Mouse (Mus musculus): ENCODE data around the gene Tiparp. TPM values are rescaled to one million over a fixed set of nuclear protein-coding genes. Genes with fewer than 3 reads are reported as not detected.

Gene Tiparp
- 18.0 and 20.9 TPM in 2 replicates for polyA plus RNA-seq (2014; fragmentation: Nextera tagmentation; extraction: Ambion mirVana)

- peak; percentile 94 for DNase-seq (ENCODE audit: low spot score)
- Histone ChIP-seq H3K27ac (ENCODE audit: low read depth, low read length) (peak within 1 kb of the TSS; percentile 90), H3K4me1 (replicated peaks; ENCODE audit: control insufficient read depth, insufficient read depth, low read length) (no peaks in the 10 kb centered on the region; the same call in 1 of the 2 replicates), H3K36me3 (ENCODE audit: control insufficient read depth, insufficient read depth, low read length) (no peaks in the 10 kb centered on the region), H3K4me3 (ENCODE audit: low read depth, low read length) (peak within 1 kb of the TSS; percentile 88), H3K27me3 (replicated peaks; ENCODE audit: control insufficient read depth, insufficient read depth, low read length) (no peaks in the 10 kb centered on the region), H3K9ac (ENCODE audit: low read depth, low read length) (peak within 1 kb of the TSS; percentile 90), H3K9me3 (ENCODE audit: control insufficient read depth, low read length) (no peaks in the 10 kb centered on the region), H3K4me2 (peak within 1 kb of the TSS; percentile 81)
- peak; percentile 95 for ATAC-seq (replicated peaks; ENCODE audit: low FRiP score)
- 1% methylated on average over 95 of the region's 109 CpGs for WGBS
Measured at GRCm38 (mm10) chr3:65527691-65528601, at the start of gene Tiparp. Gene Tiparp, plus strand, starts transcription at chr3:65528410.

- no peaks in the 10 kb centered on the region for H3K4me1 ChIP-seq (replicated peaks; ENCODE audit: control insufficient read depth, insufficient read depth, low read length)
- H3K4me2 ChIP-seq = no peak overlapping the region
- no peaks in the 10 kb centered on the region for H3K9me3 ChIP-seq (ENCODE audit: control insufficient read depth, low read length)
- H3K27ac ChIP-seq (ENCODE audit: low read depth, low read length) = no peak overlapping the region
- DNase-seq (ENCODE audit: low spot score) = no peak
- H3K27me3 ChIP-seq (replicated peaks; ENCODE audit: control insufficient read depth, insufficient read depth, low read length) = no peaks in the 10 kb centered on the region
- H3K4me3 ChIP-seq (ENCODE audit: low read depth, low read length) = no peak overlapping the region
- no peak overlapping the region for H3K9ac ChIP-seq (ENCODE audit: low read depth, low read length)
- no peaks in the 10 kb centered on the region for H3K36me3 ChIP-seq (ENCODE audit: control insufficient read depth, insufficient read depth, low read length)
- ATAC-seq (replicated peaks; ENCODE audit: low FRiP score) = no peak
- WGBS = 67% methylated on average over 6 of the region's 6 CpGs
Measured at GRCm38 (mm10) chr3:65480676-65481075, 47.5 kb upstream of the Tiparp start.

- no peaks in the 10 kb centered on the region for H3K27me3 ChIP-seq (replicated peaks; ENCODE audit: control insufficient read depth, insufficient read depth, low read length)
- no peaks in the 10 kb centered on the region for H3K9me3 ChIP-seq (ENCODE audit: control insufficient read depth, low read length)
- no peak overlapping the region for H3K4me3 ChIP-seq (ENCODE audit: low read depth, low read length)
- H3K9ac ChIP-seq (ENCODE audit: low read depth, low read length) = no peak overlapping the region
- H3K4me1 ChIP-seq (replicated peaks; ENCODE audit: control insufficient read depth, insufficient read depth, low read length) = no peaks in the 10 kb centered on the region
- WGBS = 71% methylated on average over 1 of the region's 1 CpGs
- DNase-seq (ENCODE audit: low spot score) (no peak), ATAC-seq (replicated peaks; ENCODE audit: low FRiP score) (no peak)
- no peak overlapping the region for H3K4me2 ChIP-seq
- no peak overlapping the region for H3K27ac ChIP-seq (ENCODE audit: low read depth, low read length)
- no peaks in the 10 kb centered on the region for H3K36me3 ChIP-seq (ENCODE audit: control insufficient read depth, insufficient read depth, low read length)
Measured at GRCm38 (mm10) chr3:65482266-65482665, 45.9 kb upstream of the Tiparp start.

DNA sequence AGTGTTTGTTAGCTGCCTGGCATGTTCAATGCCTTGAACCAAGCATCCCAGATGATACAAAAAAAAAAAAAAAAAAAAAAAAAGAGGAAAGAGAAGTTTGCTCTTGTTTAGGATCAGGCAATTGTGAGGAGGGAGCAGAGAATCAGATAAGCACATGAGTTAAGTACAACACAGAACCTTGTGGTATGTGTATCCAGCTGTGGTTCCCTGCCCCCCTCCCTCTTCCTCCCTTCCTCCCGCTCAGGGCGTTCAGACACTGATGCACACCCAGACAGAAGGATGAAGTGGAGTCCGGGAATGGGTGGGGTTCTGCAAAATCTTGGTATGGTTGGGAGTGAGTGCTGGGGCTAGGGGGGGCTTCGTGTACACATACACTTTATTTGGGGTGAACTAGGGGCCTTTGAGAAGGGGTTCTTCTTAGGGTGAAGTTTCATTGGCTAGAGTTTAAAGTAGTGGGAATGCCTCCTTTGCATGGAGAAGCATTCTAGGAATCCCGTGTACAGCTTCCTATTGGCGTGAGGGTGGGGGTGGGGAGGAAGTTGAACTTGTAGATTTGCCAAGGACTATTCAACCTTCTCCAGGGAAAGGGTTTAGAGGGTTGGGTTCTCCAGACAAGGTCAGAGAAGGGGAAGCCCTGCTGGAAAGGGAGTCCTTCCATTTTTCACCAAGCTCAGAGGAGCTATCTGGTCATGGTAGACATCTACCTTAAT lies 45.4 kb upstream of the Tiparp start:
- no peaks in the 10 kb centered on the region for H3K9me3 ChIP-seq (ENCODE audit: control insufficient read depth, low read length)
- no peak overlapping the region for H3K27ac ChIP-seq (ENCODE audit: low read depth, low read length)
- H3K27me3 ChIP-seq (replicated peaks; ENCODE audit: control insufficient read depth, insufficient read depth, low read length) = no peaks in the 10 kb centered on the region
- H3K4me2 ChIP-seq = no peak overlapping the region
- DNase-seq (ENCODE audit: low spot score) (no peak), ATAC-seq (replicated peaks; ENCODE audit: low FRiP score) (no peak; the same call in 1 of the 2 replicates)
- H3K9ac ChIP-seq (ENCODE audit: low read depth, low read length) = no peak overlapping the region
- WGBS = 41% methylated on average over 6 of the region's 6 CpGs
- H3K36me3 ChIP-seq (ENCODE audit: control insufficient read depth, insufficient read depth, low read length) = no peaks in the 10 kb centered on the region
- no peaks in the 10 kb centered on the region for H3K4me1 ChIP-seq (replicated peaks; ENCODE audit: control insufficient read depth, insufficient read depth, low read length)
- H3K4me3 ChIP-seq (ENCODE audit: low read depth, low read length) = no peak overlapping the region

DNA sequence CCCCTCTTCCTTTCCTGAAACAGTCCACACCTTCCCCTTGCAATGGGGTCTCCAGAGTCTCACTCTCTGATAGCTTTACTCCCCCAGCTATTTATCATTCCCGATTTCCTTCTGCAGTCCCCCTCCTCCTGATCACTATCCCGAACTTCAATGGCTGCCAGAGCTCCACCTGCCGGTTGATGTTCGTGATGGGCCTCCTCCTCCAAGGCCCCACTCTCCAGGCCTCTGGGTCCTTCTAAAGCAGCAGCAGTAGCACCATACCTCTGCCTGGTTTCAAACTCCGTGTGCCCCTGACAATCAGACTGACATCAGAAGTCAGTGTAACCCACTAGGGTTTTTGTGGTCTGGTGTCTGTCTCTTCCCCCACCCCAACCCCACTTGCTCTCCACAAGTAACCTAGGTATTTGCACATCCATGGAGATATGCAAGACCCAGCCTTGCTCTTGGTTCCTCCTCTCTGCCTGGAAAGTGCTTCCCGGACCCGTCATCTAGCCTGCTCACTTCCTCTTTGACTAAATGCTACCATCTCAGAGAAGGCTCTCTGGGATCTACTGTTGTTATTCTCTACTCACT lies 44.0 kb upstream of the Tiparp start:
- H3K27me3 ChIP-seq (replicated peaks; ENCODE audit: control insufficient read depth, insufficient read depth, low read length) = no peaks in the 10 kb centered on the region
- no peaks in the 10 kb centered on the region for H3K9me3 ChIP-seq (ENCODE audit: control insufficient read depth, low read length)
- no peak overlapping the region for H3K4me3 ChIP-seq (ENCODE audit: low read depth, low read length)
- H3K36me3 ChIP-seq (ENCODE audit: control insufficient read depth, insufficient read depth, low read length) = no peaks in the 10 kb centered on the region
- ATAC-seq (replicated peaks; ENCODE audit: low FRiP score) = no peak
- H3K4me2 ChIP-seq = no peak overlapping the region
- H3K9ac ChIP-seq (ENCODE audit: low read depth, low read length) = no peak overlapping the region
- H3K4me1 ChIP-seq (replicated peaks; ENCODE audit: control insufficient read depth, insufficient read depth, low read length) = no peaks in the 10 kb centered on the region
- 36% methylated on average over 7 of the region's 7 CpGs for WGBS
- H3K27ac ChIP-seq (ENCODE audit: low read depth, low read length) = no peak overlapping the region
- no peak for DNase-seq (ENCODE audit: low spot score)

GRCm38 (mm10) chr3:65487419-65488088 lies 40.7 kb upstream of the Tiparp start:
- no peaks in the 10 kb centered on the region for H3K36me3 ChIP-seq (ENCODE audit: control insufficient read depth, insufficient read depth, low read length)
- no peak overlapping the region for H3K4me3 ChIP-seq (ENCODE audit: low read depth, low read length)
- no peak overlapping the region for H3K27ac ChIP-seq (ENCODE audit: low read depth, low read length)
- DNase-seq (ENCODE audit: low spot score) (no peak), ATAC-seq (replicated peaks; ENCODE audit: low FRiP score) (no peak)
- 83% methylated on average over 2 of the region's 2 CpGs for WGBS
- H3K4me1 ChIP-seq (replicated peaks; ENCODE audit: control insufficient read depth, insufficient read depth, low read length) = no peaks in the 10 kb centered on the region
- H3K9me3 ChIP-seq (ENCODE audit: control insufficient read depth, low read length) = no peaks in the 10 kb centered on the region
- no peak overlapping the region for H3K9ac ChIP-seq (ENCODE audit: low read depth, low read length)
- no peak overlapping the region for H3K4me2 ChIP-seq
- H3K27me3 ChIP-seq (replicated peaks; ENCODE audit: control insufficient read depth, insufficient read depth, low read length) = no peaks in the 10 kb centered on the region

DNA sequence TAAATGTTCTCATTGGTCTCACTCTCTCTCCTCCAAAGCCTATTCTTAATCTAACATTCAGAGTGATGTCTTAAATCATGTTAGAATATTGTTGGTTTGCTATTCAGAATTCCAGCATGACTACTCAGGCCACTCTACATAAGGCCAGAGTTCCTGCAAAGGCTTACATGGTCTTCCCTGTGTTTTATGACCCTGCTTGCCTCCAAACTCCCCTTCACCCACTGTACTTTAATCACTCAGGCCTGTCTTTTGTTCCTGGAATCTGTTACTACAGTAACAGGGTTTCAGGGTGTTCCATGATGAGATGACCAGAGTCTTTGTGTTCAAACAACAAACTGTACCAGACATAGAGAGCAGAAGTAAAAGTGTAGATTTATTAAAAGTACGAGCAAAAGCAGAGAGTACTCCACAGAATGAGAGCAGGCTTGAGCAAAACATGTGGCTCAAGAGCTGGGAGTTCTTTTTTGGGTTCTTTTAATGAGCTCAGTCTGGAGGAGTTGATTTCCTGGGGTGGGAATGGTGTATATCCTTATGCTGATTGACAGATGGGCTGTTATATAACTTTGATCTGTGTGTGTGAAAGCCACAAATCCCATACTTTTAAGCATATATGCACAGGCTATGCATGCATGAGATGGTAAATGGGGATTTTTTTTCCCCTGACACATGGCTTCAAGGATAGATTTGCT lies 39.5 kb upstream of the Tiparp start:
- Histone ChIP-seq H3K4me1 (replicated peaks; ENCODE audit: control insufficient read depth, insufficient read depth, low read length) (no peaks in the 10 kb centered on the region), H3K4me3 (ENCODE audit: low read depth, low read length) (no peak overlapping the region), H3K9me3 (ENCODE audit: control insufficient read depth, low read length) (no peaks in the 10 kb centered on the region), H3K9ac (ENCODE audit: low read depth, low read length) (no peak overlapping the region), H3K36me3 (ENCODE audit: control insufficient read depth, insufficient read depth, low read length) (no peaks in the 10 kb centered on the region), H3K4me2 (no peak overlapping the region), H3K27ac (ENCODE audit: low read depth, low read length) (no peak overlapping the region), H3K27me3 (replicated peaks; ENCODE audit: control insufficient read depth, insufficient read depth, low read length) (no peaks in the 10 kb centered on the region)
- DNase-seq (ENCODE audit: low spot score) (no peak), ATAC-seq (replicated peaks; ENCODE audit: low FRiP score) (no peak)
- WGBS = 67% methylated on average over 1 of the region's 1 CpGs

DNA sequence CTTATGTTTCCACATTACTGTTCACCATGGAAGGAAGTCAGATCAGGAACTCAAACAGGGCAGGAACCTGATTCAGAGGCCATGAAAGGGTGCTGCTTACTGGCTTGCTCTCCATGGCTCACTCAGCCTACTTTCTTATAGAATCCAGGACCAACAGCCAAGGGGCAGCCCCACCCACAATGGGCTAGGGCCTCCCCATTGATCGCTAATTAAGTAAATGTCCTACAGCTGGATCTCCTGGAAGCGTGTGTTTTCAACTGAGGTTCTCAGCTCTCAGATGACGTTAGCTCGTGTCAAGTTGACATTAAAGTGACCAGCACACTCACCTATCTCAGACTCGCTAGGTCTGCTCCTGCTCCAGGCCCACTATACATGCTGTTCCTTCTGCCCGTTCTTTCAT lies 38.6 kb upstream of the Tiparp start:
- peaks cover 5% of the 10 kb centered on the region for H3K4me1 ChIP-seq (replicated peaks; ENCODE audit: control insufficient read depth, insufficient read depth, low read length)
- no peaks in the 10 kb centered on the region for H3K36me3 ChIP-seq (ENCODE audit: control insufficient read depth, insufficient read depth, low read length)
- DNase-seq (ENCODE audit: low spot score) = no peak
- 90% methylated on average over 6 of the region's 6 CpGs for WGBS
- no peak for ATAC-seq (replicated peaks; ENCODE audit: low FRiP score)
- no peak overlapping the region for H3K27ac ChIP-seq (ENCODE audit: low read depth, low read length)
- H3K27me3 ChIP-seq (replicated peaks; ENCODE audit: control insufficient read depth, insufficient read depth, low read length) = no peaks in the 10 kb centered on the region
- no peaks in the 10 kb centered on the region for H3K9me3 ChIP-seq (ENCODE audit: control insufficient read depth, low read length)
- no peak overlapping the region for H3K4me2 ChIP-seq
- H3K9ac ChIP-seq (ENCODE audit: low read depth, low read length) = no peak overlapping the region
- H3K4me3 ChIP-seq (ENCODE audit: low read depth, low read length) = no peak overlapping the region
